Mouse (Mus musculus) G1E (cell line): ENCODE results near the gene Tox2.

ENCODE experiments used
- CTCF ChIP-seq: IDR thresholded peaks from 2 replicates; pipeline ENCODE4 v1.5.1; 2012; ENCODE audit warnings: low read depth, low read length, inconsistent platforms, mixed read lengths
- GATA1 ChIP-seq: IDR thresholded peaks from 2 replicates; pipeline ENCODE4 v1.6.1; 2012; ENCODE audit warnings: borderline replicate concordance, low read length, inconsistent platforms, mixed read lengths
- GATA2 ChIP-seq: IDR thresholded peaks from 2 replicates; pipeline ENCODE4 v1.6.1; 2012; ENCODE audit warnings: low read depth, low read length, inconsistent platforms, borderline replicate concordance
- POLR2AphosphoS5 ChIP-seq: IDR thresholded peaks from 2 replicates; pipeline ENCODE4 v1.6.1; 2012; ENCODE audit warnings: low read depth, low read length, inconsistent platforms; ENCODE audit not compliant: insufficient replicate concordance
- TAL1 ChIP-seq: conservative IDR thresholded peaks from 2 replicates; pipeline ENCODE4 v1.6.1; 2012; ENCODE audit warnings: low read depth, low read length, inconsistent platforms, mixed read lengths

DNA sequence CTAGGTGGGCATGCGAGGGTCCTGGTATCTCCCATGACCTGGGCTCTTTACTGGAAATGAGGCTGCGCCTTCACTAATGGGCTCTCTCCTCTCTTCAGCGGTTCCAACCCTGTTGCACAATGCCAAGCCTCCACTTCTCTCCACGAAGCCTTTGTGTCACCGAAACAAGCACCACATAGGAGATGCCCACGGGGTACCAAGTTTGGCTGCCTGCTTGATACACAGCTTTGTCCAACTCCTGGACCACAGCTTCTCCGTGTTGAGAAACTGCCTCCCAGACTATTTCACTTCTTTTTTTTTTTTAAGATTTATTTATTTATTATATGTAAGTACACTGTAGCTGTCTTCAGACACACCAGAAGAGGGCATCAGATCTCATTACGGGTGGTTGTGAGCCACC, 27.1 kb upstream of the Tox2 start:
- TF ChIP-seq CTCF (no peak), GATA1 (no peak), GATA2 (no peak), POLR2AphosphoS5 (no peak), TAL1 (no peak)
